Mouse (Mus musculus) C2C12 (cell line): ENCODE measurements at regions not wholly inside any gene's neighbourhood (a gene's known extent, or its start where the extent isn't known, plus 50 kb on each side); places are given as distances from the start of the nearest gene placed in this dataset.

Experiments
- CTCF ChIP-seq: IDR thresholded peaks from one replicate; pipeline ENCODE4 v1.5.1; 2011; ENCODE audit not compliant: control insufficient read depth, insufficient read depth, insufficient read length
- FOSL1 ChIP-seq: IDR thresholded peaks from one replicate; pipeline ENCODE4 v1.8.0; 2011; ENCODE audit warnings: mild to moderate bottlenecking, low read length; ENCODE audit not compliant: poor library complexity, insufficient read depth, severe bottlenecking
- MAX ChIP-seq: IDR thresholded peaks from one replicate; pipeline ENCODE4 v1.6.1; 2011; ENCODE audit warnings: mild to moderate bottlenecking, control low read depth
- MYOD1 ChIP-seq: IDR thresholded peaks from one replicate; pipeline ENCODE4 v1.6.1; 2011; ENCODE audit warnings: low read depth; ENCODE audit not compliant: control insufficient read depth, insufficient read length
- MYOG ChIP-seq: IDR thresholded peaks from one replicate; pipeline ENCODE4 v1.6.1; 2011; ENCODE audit not compliant: control insufficient read depth, insufficient read length; ENCODE audit errors: extremely low read depth
- USF1 ChIP-seq: IDR thresholded peaks from one replicate; pipeline ENCODE4 v1.6.1; 2011; ENCODE audit warnings: low read depth, mild to moderate bottlenecking, control low read depth, moderate library complexity

- TF ChIP-seq CTCF (no peak), MAX (no peak), FOSL1 (no peak), MYOG (no peak), MYOD1 (no peak), USF1 (no peak)
Measured at GRCm38 (mm10) chr14:123201426-123202274, 217.8 kb upstream of the Tmtc4 start.
